Mouse (Mus musculus) gastrocnemius, postnatal 25 days (tissue): Measurements from ENCODE around the gene Cd274. TPM values are rescaled to one million over a fixed set of nuclear protein-coding genes. Genes with fewer than 3 reads are reported as not detected.

Experiments used
- DNase-seq: peaks from one replicate; pipeline ENCODE4 v3.0.0; 2022
- long read RNA-seq, 2 experiments: library from polyadenylated mRNA; stranded (forward); transcript quantifications; one replicate each; pipeline ENCODE4 v2.0.0; 2021
- total RNA-seq, 2 experiments: library from RNA; stranded (reverse); gene quantifications; 1 replicate in 1 of 2; 2 replicates in 1 of 2; pipeline ENCODE4 v1.2.3; 2021

The Cd274 gene
- total RNA-seq: under 1 TPM; 0.67 to 0.77 TPM
- long read RNA-seq, experiment 1: 0 reads
- long read RNA-seq, experiment 2, partial matches to known transcripts: 0 of 1 reads
- long read RNA-seq, experiment 2, other reads (novel, unspliced or antisense): 1 of 1 reads

- peak; percentile 68 for DNase-seq
These were observed at the start of gene Cd274, which contains the start of gene Plgrkt for GRCm38 (mm10) chr19:29366969-29367622. Cd274 (plus strand) TSS chr19:29367455. Plgrkt (minus strand) TSS chr19:29367390.

- no peak for DNase-seq
These were observed 43.7 kb upstream of the Cd274 start for GRCm38 (mm10) chr19:29323416-29324049.

DNA sequence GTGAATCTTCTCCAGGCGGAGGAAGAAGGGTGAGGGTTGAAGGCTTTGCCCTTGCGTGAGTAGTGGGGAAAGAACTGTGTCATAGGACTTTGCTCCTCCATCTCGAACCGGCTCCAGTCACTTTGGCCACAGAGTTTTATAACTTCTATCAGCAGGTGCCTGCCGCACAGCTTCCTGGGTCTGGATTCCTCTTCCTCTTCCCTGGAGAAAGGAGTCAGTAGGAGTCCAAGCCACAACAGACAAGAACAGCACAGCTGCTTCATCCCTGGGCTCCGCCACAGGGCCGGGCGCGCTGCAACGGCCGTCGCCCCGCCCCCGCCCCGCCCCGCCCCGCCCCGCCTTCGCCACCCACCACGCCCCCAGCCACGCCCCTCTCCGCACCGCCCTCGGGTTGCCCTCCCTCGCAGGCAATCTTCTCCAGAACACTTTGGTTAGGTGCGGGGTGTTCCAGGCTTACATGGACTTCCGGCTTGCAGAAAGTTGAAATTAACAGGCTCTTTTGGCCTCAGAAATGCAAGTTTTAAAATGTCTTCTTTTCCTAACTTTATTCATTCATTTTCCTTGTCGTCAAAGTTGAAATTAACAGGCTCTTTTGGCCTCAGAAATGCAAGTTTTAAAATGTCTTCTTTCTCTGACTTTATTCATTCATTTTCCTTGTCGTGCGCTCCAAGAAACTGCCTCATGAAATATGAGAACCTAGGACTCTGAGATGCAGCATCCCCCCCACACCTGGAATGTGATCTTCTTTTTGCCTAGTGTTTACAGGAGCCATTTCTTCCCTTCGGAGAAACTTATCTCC, 42.0 kb upstream of the Cd274 start, which contains the start of gene Insl6:
Gene Insl6 (minus strand): TSS at position 304 of the 799 bp plus-strand sequence.
- peak; percentile 62 for DNase-seq

GRCm38 (mm10) chr19:29325852-29326180, 41.4 kb upstream of the Cd274 start:
- DNase-seq: no peak

GRCm38 (mm10) chr19:29326396-29326795, 40.9 kb upstream of the Cd274 start:
- DNase-seq: no peak

DNA sequence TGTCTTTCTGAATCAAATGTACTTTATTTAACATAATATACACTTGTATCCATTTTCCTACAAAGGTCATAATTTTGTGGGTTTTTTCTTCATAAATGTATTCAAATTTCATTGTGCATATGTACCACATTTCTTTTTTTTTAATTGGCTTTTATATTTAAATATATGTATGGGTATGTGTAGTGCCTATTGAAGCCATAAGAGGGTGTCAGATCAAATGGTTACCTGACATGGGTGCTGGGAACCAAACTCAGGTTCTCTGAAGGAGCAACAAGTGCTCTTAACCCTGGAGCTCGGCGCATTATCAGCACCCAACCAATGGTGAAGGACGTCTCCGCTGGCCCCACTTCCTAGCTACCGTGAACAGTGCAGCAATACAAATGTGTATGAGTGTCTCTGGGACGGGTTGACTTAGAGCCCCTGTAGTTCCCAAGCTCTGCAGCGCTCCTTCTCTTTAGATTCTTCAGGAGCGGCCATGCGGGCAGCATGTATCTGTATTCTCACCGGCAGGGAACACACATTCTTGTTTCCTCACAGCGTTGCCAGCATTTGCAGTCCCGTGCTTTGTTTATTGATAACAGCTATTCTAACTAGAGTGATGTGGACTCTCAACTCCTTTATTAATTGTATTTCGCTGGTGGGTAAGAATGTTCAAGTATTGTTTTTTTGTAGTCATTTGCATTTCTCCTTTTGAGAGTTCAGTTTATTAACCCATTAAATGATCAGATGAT, 40.3 kb upstream of the Cd274 start:
- no peak for DNase-seq

GRCm38 (mm10) chr19:29334068-29334745, 33.0 kb upstream of the Cd274 start, which contains the start of gene Rln1:
Rln1 (minus strand) TSS chr19:29334670.
- no peak for DNase-seq

DNA sequence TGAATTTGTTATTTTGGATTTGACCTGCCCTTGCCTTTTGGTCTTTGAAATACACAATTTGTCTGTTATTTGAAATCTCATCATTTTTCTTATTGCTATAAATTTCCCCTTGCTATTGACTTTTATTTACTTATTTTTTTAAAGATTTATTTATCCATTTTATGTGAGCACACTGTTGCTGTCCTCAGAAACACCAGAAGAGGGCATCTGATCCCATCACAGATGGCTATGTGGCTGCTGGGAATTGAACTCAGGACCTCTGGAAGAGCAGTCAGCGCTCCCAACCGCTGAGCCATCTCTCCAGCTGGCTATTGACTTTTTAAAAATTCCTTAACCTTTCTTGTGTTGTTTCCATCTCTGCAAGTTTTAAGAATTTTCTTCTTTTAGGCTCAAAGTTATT, 30.6 kb upstream of the Cd274 start:
- DNase-seq: no peak

DNA sequence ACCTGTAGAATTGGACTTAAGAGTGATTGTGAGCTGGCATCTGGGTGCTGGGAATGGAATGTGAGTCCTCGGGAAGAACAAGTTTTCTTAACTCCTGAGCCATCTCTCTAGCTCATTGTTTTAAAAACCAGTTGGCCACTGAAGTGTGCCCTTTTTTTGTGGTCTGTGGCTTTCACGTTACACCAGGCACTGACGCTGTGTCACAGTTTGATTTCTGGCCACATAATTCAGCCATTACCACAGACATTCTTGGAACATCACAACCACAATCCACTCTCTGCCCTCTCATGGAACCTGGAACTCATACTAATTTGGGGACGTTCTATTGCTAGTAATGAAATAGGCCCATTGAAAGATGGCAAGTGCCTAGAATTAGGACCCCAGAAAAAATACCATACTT, 26.2 kb upstream of the Cd274 start:
- no peak for DNase-seq

- no peak for DNase-seq
These were observed 25.0 kb upstream of the Cd274 start for GRCm38 (mm10) chr19:29342281-29342680.

DNA sequence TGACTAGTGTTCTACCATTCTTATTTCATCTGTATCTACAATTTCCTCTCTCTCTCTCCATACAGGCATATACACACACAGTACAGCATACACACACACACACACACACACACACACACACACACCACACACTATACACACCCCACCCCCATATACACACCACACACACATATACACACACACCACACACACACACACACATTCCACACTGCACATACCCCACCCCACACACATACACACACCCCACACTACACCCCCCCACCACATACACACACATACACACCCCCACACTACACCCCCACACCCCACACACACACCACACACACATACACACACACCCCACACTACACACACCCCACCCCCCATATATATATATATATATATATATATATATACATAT, 22.4 kb upstream of the Cd274 start:
- DNase-seq: no peak

DNA sequence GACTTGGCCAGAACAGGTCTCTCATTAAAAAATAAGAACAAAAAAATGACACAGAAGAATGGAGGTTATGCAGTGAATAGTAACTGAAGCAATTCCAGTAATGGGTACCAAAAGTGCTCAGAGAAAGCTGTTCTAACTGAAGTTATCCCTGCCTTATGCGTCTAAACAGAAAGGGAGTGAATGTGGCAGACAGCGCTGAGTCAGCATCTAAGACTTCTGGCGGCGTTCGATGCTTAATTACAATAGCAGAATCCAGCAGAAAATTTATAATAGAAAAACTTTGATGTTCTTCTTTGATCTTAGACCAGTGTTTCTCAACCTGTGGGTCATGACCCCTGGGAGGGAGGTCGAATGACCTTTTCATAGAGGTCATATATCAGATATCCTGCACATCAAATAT, 21.6 kb upstream of the Cd274 start:
- DNase-seq: no peak

- DNase-seq: no peak
These were observed 16.3 kb upstream of the Cd274 start for GRCm38 (mm10) chr19:29350991-29351390.

DNA sequence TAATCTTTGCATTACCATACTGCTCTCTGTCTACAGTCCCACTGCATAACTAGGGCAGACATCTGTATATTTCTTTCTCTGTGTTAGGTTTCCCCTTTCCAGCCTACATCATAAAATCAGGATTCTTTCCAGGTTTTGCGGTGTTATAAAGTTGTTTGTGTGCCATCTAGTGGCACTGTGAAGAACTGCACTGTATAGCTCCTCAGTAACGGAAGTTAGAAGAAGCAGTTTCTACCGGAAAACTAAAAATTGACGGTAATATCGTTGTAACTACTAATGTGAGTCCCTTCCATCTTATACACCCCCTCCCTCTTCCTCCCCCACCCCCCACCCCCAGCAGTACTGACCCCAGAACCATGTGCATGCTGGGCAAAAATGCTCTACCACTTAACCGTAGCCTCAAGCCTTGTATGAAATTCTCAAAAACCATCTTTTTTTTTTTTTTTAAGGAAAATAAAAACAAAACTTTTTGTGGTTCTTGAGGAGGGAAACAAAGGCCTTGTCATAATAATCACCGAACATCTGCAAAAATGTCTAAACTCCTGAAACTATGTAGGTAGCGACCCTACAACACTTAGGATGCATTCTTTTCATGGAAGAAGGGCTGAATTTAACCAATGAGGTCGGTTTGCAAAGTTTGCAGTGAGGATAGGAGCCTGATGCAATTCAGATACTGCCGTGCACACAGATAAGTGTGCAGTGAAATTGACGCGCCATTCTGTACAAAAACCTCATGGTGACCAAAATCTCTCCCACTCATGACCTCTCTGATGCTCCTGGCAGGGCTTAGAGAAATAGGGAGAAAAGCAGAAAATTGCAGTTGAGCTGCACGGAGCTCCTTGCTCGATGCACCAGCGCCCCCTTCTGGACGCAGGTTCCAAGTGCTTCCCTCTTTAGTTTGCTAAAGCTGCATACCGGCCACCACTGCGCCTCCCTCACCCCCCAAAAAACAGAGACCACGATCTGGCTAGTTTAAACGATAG, 12.1 kb upstream of the Cd274 start:
- peak; percentile 65 for DNase-seq

- no peak for DNase-seq
These were observed 11.0 kb upstream of the Cd274 start for GRCm38 (mm10) chr19:29356281-29356680.

- DNase-seq: no peak
These were observed 7.0 kb upstream of the Cd274 start for GRCm38 (mm10) chr19:29360251-29360650.

GRCm38 (mm10) chr19:29361468-29362130, 5.7 kb upstream of the Cd274 start:
- peak; percentile 92 for DNase-seq

GRCm38 (mm10) chr19:29362173-29362930, 4.9 kb upstream of the Cd274 start:
- DNase-seq: no peak

- DNase-seq: no peak
These were observed 3.7 kb upstream of the Cd274 start for GRCm38 (mm10) chr19:29363557-29363956.
